Mouse (Mus musculus): ENCODE measurements at regions not wholly inside any gene's neighbourhood (a gene's known extent, or its start where the extent isn't known, plus 50 kb on each side); places are given as distances from the start of the nearest gene placed in this dataset.
A peak's percentile ranks its signal among the peaks of the same experiment; 100 is the strongest.
"Not testable (repeated sequence)": the region's sequence is repeated elsewhere in the genome, so short reads cannot be mapped to it uniquely, and the experiment has no call there.

GRCm38 (mm10) chr14:101067082-101067481 lies 133.0 kb downstream of the Prr30 start:
- DNase-seq (ENCODE audit: low read depth, low spot score) = no peak

- no peak for DNase-seq (ENCODE audit: low read depth, low spot score)
Measured at GRCm38 (mm10) chr14:101056874-101057273, 143.3 kb downstream of the Prr30 start.

- no peak for DNase-seq (ENCODE audit: low read depth, low spot score)
Measured at GRCm38 (mm10) chr14:101055915-101056314, 144.2 kb downstream of the Prr30 start.

- no peak for DNase-seq (ENCODE audit: low read depth, low spot score)
Measured at GRCm38 (mm10) chr14:101054786-101055185, 145.3 kb downstream of the Prr30 start.

GRCm38 (mm10) chr14:101052760-101053159 lies 147.4 kb downstream of the Prr30 start:
- DNase-seq (ENCODE audit: low read depth, low spot score) = no peak

GRCm38 (mm10) chr14:101050212-101050611 lies 149.9 kb downstream of the Prr30 start:
- DNase-seq (ENCODE audit: low read depth, low spot score) = no peak

GRCm38 (mm10) chr14:101049664-101050203 lies 150.4 kb downstream of the Prr30 start:
- DNase-seq (ENCODE audit: low read depth, low spot score) = no peak

- DNase-seq (ENCODE audit: low read depth, low spot score) = no peak
Measured at GRCm38 (mm10) chr14:101043494-101043893, 156.6 kb downstream of the Prr30 start.

GRCm38 (mm10) chr14:101001070-101001469 lies 199.1 kb downstream of the Prr30 start:
- DNase-seq (ENCODE audit: low read depth, low spot score) = no peak

- no peak for DNase-seq (ENCODE audit: low read depth, low spot score)
Measured at GRCm38 (mm10) chr14:100980754-100981153, 219.4 kb downstream of the Prr30 start.

GRCm38 (mm10) chr14:100978515-100978914 lies 221.6 kb downstream of the Prr30 start:
- DNase-seq (ENCODE audit: low read depth, low spot score) = no peak

- no peak for DNase-seq (ENCODE audit: low read depth, low spot score)
Measured at GRCm38 (mm10) chr14:100970970-100971369, 229.2 kb downstream of the Prr30 start.

GRCm38 (mm10) chr14:100960198-100960597 lies 239.9 kb downstream of the Prr30 start:
- no peak for DNase-seq (ENCODE audit: low read depth, low spot score)

GRCm38 (mm10) chr14:100955806-100956436 lies 244.2 kb downstream of the Prr30 start:
- no peak for DNase-seq (ENCODE audit: low read depth, low spot score)

- DNase-seq (ENCODE audit: low read depth, low spot score) = no peak
Measured at GRCm38 (mm10) chr14:100950681-100951119, 249.4 kb downstream of the Prr30 start.

GRCm38 (mm10) chr14:100947625-100948024 lies 252.5 kb downstream of the Prr30 start:
- DNase-seq (ENCODE audit: low read depth, low spot score) = not testable (repeated sequence)

- peak; percentile 6 for DNase-seq (ENCODE audit: low read depth, low spot score)
Measured at GRCm38 (mm10) chr14:100937358-100937887, 262.7 kb downstream of the Prr30 start.

- peak; percentile 3 for DNase-seq (ENCODE audit: low read depth, low spot score)
Measured at GRCm38 (mm10) chr14:100934554-100934953, 265.6 kb downstream of the Prr30 start.

GRCm38 (mm10) chr14:100924880-100925279 lies 275.2 kb downstream of the Prr30 start:
- no peak for DNase-seq (ENCODE audit: low read depth, low spot score)

- no peak for DNase-seq (ENCODE audit: low read depth, low spot score)
Measured at GRCm38 (mm10) chr14:100900221-100900620, 299.9 kb downstream of the Prr30 start.

GRCm38 (mm10) chr14:100899074-100899473 lies 301.1 kb downstream of the Prr30 start:
- no peak for DNase-seq (ENCODE audit: low read depth, low spot score)

GRCm38 (mm10) chr14:100889163-100890157 lies 310.7 kb downstream of the Prr30 start:
- no peak for DNase-seq (ENCODE audit: low read depth, low spot score)

All from A20 (cell line).